Mouse (Mus musculus): ENCODE data around the gene Rab2b. TPM values are rescaled to one million over a fixed set of nuclear protein-coding genes. Genes with fewer than 3 reads are reported as not detected.

Gene Rab2b
- polyA plus RNA-seq, 1 experiment from 2014 or later = 9.8 TPM

Other genes starting within 250 kb of the Rab2b start
- not detected in 2 replicates for gene Olfr221, start 237.1 kb downstream of the Rab2b start, polyA plus RNA-seq (2014; fragmentation: Nextera tagmentation; extraction: Ambion mirVana)
- gene Hnrnpc, start 175.5 kb downstream of the Rab2b start, polyA plus RNA-seq (2014; fragmentation: Nextera tagmentation; extraction: Ambion mirVana) = 698 and 737 TPM in 2 replicates
- 103 and 111 TPM in 2 replicates for gene Rpgrip1, start 168.8 kb downstream of the Rab2b start, polyA plus RNA-seq (2014; fragmentation: Nextera tagmentation; extraction: Ambion mirVana)
- gene Supt16, start 82.1 kb downstream of the Rab2b start, polyA plus RNA-seq (2014; fragmentation: Nextera tagmentation; extraction: Ambion mirVana) = 52.1 and 58.6 TPM in 2 replicates
- 34.5 and 38.0 TPM in 2 replicates for gene Chd8, start 21.8 kb downstream of the Rab2b start, polyA plus RNA-seq (2014; fragmentation: Nextera tagmentation; extraction: Ambion mirVana)
- gene Tox4, start 399 bp downstream of the Rab2b start, polyA plus RNA-seq (2014; fragmentation: Nextera tagmentation; extraction: Ambion mirVana) = 35.7 and 44.6 TPM in 2 replicates
- gene Mettl3, start 25.6 kb upstream of the Rab2b start, polyA plus RNA-seq (2014; fragmentation: Nextera tagmentation; extraction: Ambion mirVana) = 44.7 and 52.2 TPM in 2 replicates
- 9.8 and 11.6 TPM in 2 replicates for gene Sall2, start 49.2 kb upstream of the Rab2b start, polyA plus RNA-seq (2014; fragmentation: Nextera tagmentation; extraction: Ambion mirVana)
- not detected in 2 replicates for gene Olfr1513, start 76.9 kb upstream of the Rab2b start, polyA plus RNA-seq (2014; fragmentation: Nextera tagmentation; extraction: Ambion mirVana)
- gene Olfr1512, start 99.6 kb upstream of the Rab2b start, polyA plus RNA-seq (2014; fragmentation: Nextera tagmentation; extraction: Ambion mirVana) = not detected in 2 replicates
- not detected in 2 replicates for gene Olfr1511, start 117.8 kb upstream of the Rab2b start, polyA plus RNA-seq (2014; fragmentation: Nextera tagmentation; extraction: Ambion mirVana)
- not detected in 2 replicates for gene Olfr1510, start 134.8 kb upstream of the Rab2b start, polyA plus RNA-seq (2014; fragmentation: Nextera tagmentation; extraction: Ambion mirVana)
- not detected in 2 replicates for gene Olfr1509, start 163.4 kb upstream of the Rab2b start, polyA plus RNA-seq (2014; fragmentation: Nextera tagmentation; extraction: Ambion mirVana)
- gene Olfr1508, start 187.9 kb upstream of the Rab2b start, polyA plus RNA-seq (2014; fragmentation: Nextera tagmentation; extraction: Ambion mirVana) = not detected in 2 replicates
- gene Olfr1507, start 216.2 kb upstream of the Rab2b start, polyA plus RNA-seq (2014; fragmentation: Nextera tagmentation; extraction: Ambion mirVana) = not detected in 2 replicates